Mouse (Mus musculus): ENCODE measurements around the gene Zfp282.

Gene Zfp282

DNA sequence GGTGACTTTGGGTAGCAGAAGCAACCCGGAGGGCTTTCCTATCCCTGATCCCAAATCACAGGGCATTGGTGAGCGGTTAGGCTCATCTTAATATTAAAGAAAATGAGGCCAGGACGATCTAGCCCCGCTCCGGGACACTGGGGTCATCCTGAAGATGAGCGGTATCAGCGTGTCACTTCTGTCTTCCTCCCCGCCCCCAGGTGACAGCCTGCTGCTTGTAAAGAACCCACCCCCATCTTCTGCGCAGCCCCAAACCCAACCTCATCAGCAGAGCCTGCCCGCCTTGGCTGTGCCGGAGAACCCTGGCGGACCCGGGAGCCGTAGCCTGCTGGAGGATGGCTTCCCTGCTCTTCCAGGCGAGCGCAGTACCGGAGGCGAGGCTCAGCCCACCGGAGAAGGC lies 27.4 kb downstream of the Zfp282 start:
- DNase-seq, result no peak

DNA sequence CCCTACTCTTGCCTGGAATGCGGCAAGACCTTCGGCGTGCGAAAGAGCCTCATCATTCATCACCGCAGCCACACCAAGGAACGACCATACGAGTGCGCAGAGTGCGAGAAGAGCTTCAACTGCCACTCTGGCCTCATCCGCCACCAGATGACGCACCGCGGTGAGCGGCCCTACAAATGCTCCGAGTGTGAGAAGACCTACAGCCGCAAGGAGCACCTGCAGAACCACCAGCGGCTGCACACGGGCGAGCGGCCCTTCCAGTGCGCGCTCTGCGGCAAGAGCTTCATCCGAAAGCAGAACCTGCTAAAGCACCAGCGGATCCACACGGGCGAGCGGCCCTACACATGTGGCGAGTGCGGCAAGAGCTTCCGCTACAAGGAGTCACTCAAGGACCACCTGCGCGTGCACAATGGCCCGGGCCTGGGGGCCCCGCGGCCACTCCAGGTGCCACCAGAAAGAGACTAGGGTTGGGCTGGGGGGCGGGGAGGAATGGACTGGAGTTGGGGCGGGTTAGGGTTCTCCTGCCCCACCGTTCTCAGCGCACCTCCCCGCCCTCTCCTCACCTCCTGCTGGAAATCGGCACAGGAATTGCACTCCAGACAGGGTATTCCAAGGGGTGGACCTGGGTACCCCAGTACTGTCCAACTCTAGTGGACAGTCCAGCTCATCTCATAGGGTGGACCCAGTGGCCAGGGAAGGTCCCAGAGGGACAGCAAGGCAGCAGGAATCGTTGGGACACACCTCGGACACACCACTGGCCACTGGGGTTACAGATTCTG lies 28.1 kb downstream of the Zfp282 start:
- DNase-seq, result peak; percentile 33

DNA sequence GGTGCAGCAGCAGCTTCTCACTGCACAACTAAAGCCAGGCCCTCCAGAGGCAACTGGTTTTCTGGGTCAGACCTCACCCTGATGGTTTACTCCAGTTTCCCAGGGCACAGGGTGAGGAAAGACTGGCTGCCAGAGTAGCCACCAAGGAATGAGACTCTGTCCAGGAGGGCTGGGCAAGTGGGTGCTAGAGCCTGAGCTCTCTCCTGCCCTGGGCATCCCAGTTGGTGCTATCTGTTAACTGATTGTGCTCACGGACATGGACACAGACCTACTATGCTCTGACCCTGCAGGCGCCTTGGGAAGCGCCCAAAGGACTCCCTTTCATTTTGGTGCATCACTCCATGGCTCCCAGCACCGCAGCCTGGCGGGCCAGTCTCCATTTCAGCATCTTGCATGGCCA lies 29.3 kb downstream of the Zfp282 start:
- DNase-seq, result no peak

DNA sequence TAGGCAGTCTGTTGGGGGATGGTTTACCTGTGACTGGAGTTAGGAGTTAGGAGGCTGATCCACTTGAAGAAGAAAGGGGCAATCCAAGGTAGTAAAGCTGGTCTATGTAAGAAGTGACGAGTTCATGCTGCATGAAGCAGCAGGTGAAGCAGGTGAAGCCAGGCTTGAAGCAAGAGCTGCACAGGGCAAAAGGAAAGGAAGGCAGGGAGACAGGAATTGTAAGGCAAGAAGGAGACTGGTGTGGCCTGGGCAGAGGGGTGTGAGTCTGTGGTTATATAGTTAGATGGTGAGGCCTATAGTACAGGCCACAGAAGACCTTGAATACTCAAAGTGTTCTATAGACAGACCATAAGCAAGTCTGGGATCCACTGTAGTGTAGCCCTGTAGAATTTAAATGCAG lies 32.0 kb downstream of the Zfp282 start:
- DNase-seq, result no peak

DNA sequence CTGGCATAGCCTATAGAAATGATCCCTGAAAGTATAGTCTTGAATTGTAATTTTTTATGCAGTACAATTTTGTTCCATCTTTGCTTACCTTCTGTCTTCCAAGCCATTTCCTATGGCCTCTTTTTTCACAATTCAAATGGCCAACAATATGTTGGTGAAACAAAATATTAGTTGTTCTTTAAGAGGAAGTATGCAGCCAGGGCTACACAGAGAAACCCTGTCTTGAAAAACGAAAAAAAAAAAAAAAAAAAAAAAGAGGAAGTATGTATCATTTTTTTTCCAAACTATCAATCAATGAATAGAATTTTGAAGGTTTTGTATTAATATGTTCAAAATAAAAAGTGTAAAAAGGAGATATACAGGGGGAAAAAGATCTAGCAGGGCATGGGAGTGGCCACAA lies 34.6 kb downstream of the Zfp282 start:
- no peak for DNase-seq

DNA sequence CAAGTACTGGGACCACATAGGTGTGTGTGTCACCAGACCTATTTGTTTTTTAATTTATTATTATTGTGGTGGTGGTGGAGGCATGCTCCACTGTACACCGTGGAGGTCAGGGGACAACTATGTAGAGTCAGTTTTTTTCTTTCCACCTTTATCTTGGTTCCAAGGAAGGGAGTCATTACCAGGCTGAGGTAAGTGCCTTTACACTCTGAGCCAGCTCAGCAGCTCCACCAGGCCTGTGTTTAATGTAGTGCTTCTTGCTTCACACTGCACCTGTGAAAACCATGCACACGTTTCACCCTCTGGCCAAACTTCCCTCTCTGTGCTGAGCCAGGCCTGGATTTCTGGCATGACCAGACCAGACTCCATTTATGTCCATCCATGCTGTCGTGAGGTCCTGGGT lies 36.0 kb downstream of the Zfp282 start:
- no peak for DNase-seq

DNA sequence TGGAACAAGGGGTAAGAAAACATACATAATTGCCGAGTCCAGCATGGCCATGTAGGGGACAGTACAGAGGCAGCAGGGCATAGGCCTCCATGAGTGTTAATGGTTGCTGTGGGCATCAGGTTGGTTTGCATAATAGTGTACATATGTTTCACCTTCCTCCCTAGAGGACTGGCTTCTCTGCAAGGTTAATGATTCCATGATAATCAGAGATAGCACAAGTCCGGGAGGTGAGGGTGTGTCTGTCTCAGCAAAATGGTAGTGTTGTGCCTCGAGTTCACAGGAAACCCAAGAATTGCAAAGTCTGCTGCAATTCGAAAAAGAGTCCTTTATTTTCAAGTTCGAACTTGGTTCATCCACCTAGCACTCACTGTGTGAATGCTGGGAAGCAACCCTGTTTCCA lies 40.0 kb downstream of the Zfp282 start:
- DNase-seq, result no peak

DNA sequence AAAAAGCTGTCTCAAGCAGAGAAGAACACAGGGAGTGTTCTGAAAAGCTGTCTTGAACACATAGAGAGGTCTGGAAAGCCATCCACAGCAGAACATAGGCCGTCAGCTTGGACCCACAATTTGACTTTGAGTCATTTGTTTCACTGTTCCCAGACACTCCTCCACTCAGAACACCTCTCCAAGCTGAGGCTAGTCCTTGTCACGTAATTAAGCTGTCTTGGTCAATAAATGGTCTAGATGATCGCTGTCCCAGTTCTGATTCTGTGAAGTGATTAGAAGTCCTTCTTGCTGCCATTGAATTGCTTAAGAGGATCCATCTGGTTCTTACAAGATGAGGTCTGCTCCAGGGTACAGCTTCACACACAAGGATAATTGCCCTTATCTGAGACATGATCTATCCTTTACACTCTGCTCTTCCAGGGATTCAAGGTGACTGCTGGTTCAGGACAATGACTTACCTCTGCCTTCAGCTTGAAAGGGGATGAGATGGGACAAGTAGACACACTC lies 41.8 kb downstream of the Zfp282 start:
- no peak for DNase-seq

DNA sequence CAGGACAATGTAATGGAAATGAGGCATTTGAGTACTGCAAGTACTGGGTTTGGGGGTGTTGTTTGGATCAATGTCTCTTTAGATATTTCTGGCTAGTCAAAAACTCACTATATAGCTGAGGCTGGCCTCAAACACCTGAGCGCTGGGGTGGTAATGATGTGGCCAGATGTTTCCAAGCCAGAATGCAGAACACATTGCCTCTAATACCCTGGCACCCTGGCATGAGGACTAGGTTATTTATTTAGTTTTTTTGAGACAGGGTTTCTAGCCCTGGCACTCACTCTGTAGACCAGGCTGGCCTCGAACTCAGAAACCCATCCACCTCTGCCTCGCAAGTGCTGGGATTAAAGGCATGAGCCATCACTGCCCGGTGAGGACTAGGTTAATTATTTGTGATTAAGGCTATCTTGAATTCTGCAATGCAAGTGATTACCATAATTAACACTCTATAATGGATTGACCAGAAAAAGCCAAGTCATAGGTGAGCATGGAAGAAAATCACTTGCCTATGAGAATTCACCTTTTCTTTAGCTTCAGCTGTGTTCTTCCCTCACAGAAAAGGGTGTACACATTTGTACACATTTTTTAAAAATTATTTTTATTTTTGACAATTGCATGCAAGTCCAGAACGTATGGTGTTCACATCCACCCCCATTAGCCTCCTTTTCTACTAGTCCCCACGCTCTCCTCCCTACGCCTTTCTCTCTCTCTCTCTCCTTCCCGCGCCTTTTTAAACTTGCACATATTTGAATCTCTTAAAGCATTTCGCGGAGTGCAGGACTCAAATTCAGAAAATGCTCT lies 42.8 kb downstream of the Zfp282 start:
- DNase-seq, result no peak

DNA sequence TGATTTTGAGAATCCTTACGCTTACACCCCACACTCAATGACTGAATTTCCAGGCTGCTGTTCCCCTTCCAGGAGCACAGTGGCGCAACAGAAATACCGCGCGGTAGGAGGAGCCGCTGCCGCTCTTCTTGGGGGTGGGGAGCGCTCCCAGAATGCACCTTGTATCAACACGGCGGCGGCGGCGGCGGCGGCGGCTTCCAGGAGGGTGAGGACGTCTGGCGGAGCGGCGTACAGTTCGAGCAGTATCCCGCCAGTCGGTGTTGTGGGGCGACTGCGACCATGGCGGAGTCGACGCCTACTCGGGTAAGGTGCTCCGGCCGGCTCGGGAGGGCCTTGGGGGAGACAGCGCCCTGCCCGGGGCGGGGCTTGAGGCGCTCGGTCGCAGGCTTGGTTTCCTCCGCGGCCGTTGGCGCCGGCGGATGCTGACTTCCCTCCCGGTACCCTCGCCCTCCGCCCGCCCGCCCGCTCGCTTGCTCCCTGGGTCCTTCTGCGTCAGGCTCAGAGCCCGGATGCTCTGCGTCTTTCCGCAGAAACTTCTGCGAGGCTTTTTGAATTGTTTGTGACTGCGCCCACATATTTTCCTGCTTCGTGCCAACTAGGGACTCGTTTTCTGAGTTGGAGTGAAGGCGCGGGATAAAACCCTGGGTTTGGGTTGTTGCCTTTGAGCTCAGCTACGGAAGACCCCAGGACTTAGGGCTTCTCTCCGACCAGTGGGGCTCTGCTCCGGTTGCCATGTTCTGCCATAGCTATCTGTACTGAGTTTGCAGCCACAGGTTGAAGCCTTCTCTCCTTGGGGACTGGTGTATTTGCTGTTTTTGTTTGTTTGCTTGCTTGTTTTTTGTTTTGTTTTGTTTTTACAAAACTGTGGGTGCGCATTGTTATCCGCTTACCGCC lies 43.7 kb downstream of the Zfp282 start, which contains the start of gene Zfp212:
Gene Zfp212, plus strand, starts transcription at position 30 of the 894 bp plus-strand sequence.
- peak; percentile 95 for DNase-seq

DNA sequence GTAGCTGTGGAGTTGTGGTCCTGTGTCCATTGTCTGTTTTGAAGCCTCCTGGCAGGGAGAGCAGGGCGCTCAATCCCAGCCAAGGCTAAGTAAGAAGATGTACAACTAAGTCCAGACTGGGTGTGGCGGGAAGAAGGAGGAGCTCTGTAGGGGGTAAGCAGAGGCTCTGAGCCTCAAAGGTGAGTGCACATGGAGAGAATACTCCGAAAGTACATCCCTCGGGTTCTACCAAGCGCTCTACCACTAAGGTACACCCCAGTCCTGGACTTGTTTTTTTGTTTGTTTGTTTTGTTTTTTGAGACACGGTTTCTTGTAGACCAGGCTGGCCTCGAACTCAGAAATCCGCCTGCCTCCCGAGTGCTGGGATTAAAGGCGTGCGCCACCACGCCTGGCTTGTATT lies 65.5 kb downstream of the Zfp282 start:
- no peak for DNase-seq

DNA sequence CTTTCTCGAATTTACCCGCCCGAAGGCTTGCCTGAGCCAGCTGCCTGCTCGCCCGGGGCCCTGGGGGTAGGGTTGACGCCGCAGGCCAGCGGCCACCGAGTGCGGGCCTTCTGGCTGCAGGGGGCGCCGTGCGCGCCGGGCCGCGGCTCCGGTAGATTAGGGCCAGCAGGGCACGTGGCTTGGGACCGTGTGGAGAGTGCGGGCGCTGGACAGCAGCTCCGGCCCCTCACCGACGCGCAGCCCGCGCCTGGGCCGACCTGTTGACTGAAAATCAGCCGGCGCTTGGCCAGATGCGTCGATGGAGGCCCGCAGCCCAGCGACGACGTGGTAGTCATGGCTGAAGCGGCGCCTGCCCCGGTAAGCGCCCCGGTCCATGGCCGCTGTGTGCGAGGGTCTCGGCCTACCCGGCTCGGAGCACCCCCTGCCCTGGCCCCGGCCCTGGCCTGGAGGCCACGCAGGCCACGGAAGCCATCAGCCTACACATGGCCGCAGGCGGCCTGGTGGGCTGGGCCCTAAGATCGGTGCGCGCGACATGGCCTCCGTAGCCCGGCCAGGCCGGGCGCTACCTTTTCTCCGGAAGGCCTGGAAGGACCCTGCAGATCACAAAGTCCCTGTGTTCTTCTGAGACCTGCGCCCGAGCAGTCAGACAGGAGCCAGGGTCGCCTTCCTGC lies 66.2 kb downstream of the Zfp282 start:
- peak; percentile 88 for DNase-seq

DNA sequence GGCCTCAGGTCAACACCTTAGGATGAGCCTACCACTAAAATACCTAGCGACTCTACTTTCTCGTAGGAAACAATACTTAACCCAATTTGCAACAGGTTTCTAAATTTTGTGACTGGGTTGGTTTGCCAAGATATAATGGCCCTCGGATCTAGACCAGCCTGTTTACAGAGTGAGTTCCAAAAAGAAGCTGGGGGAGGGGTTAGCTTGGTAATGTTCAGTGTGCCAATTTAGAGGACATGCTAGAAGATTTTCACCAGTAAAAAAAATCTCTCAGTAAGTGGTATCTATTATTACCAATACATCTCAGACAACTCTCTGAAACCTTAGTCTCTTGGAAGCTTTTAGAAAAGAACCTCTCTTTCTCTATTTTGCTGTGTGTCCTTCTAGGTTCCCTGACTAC lies 66.7 kb downstream of the Zfp282 start:
- peak; percentile 3 for DNase-seq

DNA sequence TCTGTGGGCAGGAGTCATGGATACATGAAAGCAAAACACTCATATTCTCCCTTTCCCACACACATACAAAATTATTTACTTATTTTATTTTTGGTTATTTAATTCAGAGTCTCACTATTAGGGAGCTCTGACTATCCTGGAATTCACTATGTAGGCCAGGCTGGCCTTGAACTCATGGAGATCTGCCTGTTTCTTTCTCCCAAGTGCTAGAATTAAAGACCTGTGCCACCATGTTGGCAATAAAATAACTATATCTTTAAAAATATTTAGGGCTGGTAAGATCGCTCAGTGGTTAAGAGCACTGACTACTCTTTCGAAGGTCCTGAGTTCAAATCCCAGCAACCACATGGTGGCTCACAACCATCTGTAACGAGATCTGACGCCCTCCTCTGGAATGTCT lies 70.4 kb downstream of the Zfp282 start:
- no peak for DNase-seq

DNA sequence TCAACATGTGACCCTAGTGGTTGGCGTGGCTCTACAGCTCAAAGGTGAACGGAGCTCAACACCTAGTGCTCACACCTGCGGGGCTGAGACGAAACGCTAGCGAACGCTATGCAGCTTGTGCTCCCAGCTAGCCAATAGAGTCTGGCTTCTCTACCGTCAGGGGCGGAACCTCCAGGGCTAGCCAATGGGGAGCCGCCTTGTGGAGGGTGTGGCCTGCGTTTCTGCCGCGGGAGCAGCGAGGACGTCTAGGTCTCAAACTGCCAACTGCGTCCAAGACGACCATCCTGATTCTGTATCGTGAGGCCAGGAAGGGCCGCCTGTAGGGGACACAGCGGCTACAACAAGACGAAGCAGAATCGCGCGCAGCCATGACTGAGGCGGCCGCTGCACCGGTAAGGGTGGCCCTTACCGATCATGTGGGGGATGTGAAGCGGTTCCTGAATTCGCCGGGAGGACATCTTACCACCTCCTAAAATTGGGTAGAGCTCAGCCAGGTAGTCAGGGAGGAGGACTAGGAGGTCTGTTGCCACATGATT lies 76.3 kb downstream of the Zfp282 start, which contains the start of gene Zfp956:
Gene Zfp956, plus strand, starts transcription at position 200 of the 536 bp plus-strand sequence.
- DNase-seq, result peak; percentile 95

DNA sequence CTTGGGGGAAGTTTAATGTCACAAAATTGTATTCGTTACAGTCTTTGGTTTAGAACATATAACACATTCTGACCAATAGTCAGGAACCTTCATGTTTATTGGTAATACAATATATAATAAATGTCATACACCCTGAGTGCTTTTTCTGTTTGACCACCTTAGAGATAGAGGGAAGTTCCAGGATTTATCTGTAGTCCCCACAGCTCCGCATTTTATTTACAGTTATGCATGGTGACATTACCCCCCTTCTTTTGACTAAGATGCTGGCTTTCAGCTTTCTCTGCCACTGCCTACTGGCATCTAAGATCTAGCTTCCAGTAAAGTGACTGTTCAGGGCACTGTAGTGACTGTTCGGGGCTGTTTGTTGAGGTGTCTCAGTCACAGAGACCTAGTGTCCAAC lies 77.4 kb downstream of the Zfp282 start:
- no peak for DNase-seq

DNA sequence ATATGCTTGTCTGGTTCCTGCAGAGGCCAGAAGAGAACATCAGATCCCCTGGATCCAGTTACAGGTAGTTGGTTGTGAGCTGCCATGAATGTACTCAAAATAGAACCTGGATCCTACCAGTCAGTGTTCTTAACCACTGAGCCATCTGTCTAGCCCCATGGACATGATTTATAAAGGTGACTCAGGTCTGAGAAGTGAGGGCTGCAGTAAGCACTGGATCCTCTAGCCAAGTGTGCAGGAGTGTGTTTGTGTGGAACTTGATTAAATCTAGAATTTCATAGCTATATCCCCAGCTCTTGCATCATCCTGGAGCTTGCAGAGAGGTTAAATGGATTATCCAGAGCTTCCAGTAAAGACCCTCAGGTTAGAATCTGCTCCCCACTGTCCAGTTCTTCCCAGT lies 80.8 kb downstream of the Zfp282 start:
- no peak for DNase-seq

Data from embryo, embryonic 11 days (tissue).